Mouse (Mus musculus) intestine, embryonic 16.5 days (tissue): Measurements from ENCODE around the gene Parg. TPM values are rescaled to one million over a fixed set of nuclear protein-coding genes. Genes with fewer than 3 reads are reported as not detected.
A peak's percentile ranks its signal among the peaks of the same experiment; 100 is the strongest.
"Not testable (repeated sequence)": the region's sequence is repeated elsewhere in the genome, so short reads cannot be mapped to it uniquely, and the experiment has no call there.

ENCODE experiments used
- ATAC-seq: fragments of 200-750 bp; cut with Nextera tagmentation; 2 replicates; pipeline ENCODE4 v1.8.0; 2017; ENCODE audit warnings: moderate TSS enrichment, moderate library complexity
- H3K27ac ChIP-seq: fragments of 300-500 bp; sonication (generic); 2 replicates; pipeline ENCODE4 v1.5.1; 2014; ENCODE audit warnings: mild to moderate bottlenecking, low read length
- H3K27me3 ChIP-seq: fragments of 300-500 bp; sonication (generic); replicated peaks from 2 replicates; pipeline ENCODE4 v1.6.1; 2014; ENCODE audit warnings: low read length, control low read depth, mixed read lengths; ENCODE audit not compliant: control insufficient read depth, insufficient read depth
- H3K36me3 ChIP-seq: fragments of 300-500 bp; sonication (generic); 2 replicates; pipeline ENCODE4 v1.6.1; 2014; ENCODE audit warnings: low read length, control low read depth; ENCODE audit not compliant: control insufficient read depth, insufficient read depth
- H3K4me1 ChIP-seq: fragments of 300-500 bp; sonication (generic); 2 replicates; pipeline ENCODE4 v1.6.1; 2014; ENCODE audit warnings: low read length, control low read depth, mixed read lengths; ENCODE audit not compliant: control insufficient read depth, insufficient read depth
- H3K4me2 ChIP-seq: fragments of 300-500 bp; sonication (generic); 2 replicates; pipeline ENCODE4 v1.6.1; 2014; ENCODE audit warnings: low read depth, low read length, control low read depth
- H3K4me3 ChIP-seq: fragments of 300-500 bp; sonication (generic); 2 replicates; pipeline ENCODE4 v1.5.1; 2014; ENCODE audit warnings: mild to moderate bottlenecking, low read length
- H3K9ac ChIP-seq: fragments of 300-500 bp; sonication (generic); 2 replicates; pipeline ENCODE4 v1.6.1; 2014; ENCODE audit warnings: low read depth, low read length
- H3K9me3 ChIP-seq: fragments of 300-500 bp; sonication (generic); 2 replicates; pipeline ENCODE4 v1.6.1; 2016; ENCODE audit warnings: low read length, control low read depth; ENCODE audit not compliant: control insufficient read depth
- WGBS: fragments of 180-500 bp; shearing (Covaris S2); extraction: QIAGEN DNeasy Blood & Tissue Kit; methylation state at CpG from one replicate; pipeline ENCODE4 v1.1.7; 2014; 5-methylcytosine and 5-hydroxymethylcytosine counted together
- polyA plus RNA-seq: library from polyadenylated mRNA; unstranded; fragments of >200 nt; fragmentation: Nextera tagmentation; extraction: Ambion mirVana; gene quantifications from 2 replicates; pipeline ENCODE4 v1.2.1, GENCODE M21; 2015

Parg gene
- polyA plus RNA-seq, 1 experiment from 2014 or later: 28.2 TPM

DNA sequence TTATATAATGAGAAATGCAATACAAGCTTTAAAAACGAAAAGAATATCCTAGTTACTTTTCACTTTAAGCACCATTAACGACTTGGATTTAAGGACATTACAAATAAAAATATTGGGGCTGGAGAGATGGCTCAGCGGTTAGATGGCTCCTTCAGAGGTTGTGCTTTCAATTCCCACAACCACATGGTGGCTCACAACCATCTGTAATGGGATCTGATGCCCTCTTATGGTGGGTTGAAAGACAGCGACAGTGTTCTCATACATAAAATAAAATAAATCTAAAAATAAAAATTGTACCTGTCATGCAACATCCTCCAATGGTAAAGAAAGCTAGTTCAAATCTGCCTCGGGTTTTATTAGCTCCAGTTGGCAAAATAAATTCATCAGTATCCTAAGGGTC lies 8.2 kb upstream of the Parg start:
- peaks cover 12% of the 10 kb centered on the region for H3K36me3 ChIP-seq
- ATAC-seq: not testable (repeated sequence)

DNA sequence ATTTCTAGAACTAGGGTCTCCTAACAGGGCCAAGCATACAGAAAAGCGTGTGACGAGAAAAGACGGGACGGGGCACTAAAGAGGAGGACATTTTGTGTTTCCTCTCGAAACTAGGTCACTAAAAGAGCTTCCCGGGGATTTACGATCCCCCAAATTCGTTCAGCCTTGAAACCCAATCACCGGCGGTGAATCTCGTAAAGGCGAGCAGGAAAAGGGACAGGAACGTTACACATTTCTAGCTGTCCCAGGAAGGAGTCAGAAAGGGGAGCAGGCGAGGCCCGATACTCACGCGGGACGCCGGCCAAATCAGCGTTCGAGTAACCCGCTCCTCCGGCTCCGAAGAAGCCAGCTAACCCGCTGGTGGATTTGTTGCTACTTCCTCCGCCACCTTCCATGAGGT lies 395 bp upstream of the Parg start:
- Histone ChIP-seq H3K36me3 (peaks cover 13% of the 10 kb centered on the region), H3K4me1 (peaks cover 15% of the 10 kb centered on the region), H3K4me3 (peak overlapping the region; percentile 100), H3K27ac (peak overlapping the region; percentile 40), H3K27me3 (no peaks in the 10 kb centered on the region), H3K9ac (peak overlapping the region; percentile 95), H3K4me2 (peak overlapping the region; percentile 72), H3K9me3 (no peaks in the 10 kb centered on the region)
- peak; percentile 67 for ATAC-seq
- WGBS: 0% methylated on average over 25 of the region's 26 CpGs

More for the DNA sequence above, 8.2 kb upstream of the Parg start:
- not testable (repeated sequence) for H3K4me1 ChIP-seq, H3K4me3 ChIP-seq, H3K27ac ChIP-seq, H3K27me3 ChIP-seq, H3K9me3 ChIP-seq, H3K4me2 ChIP-seq, H3K9ac ChIP-seq
- WGBS: 78% methylated on average over 5 of the region's 5 CpGs

DNA sequence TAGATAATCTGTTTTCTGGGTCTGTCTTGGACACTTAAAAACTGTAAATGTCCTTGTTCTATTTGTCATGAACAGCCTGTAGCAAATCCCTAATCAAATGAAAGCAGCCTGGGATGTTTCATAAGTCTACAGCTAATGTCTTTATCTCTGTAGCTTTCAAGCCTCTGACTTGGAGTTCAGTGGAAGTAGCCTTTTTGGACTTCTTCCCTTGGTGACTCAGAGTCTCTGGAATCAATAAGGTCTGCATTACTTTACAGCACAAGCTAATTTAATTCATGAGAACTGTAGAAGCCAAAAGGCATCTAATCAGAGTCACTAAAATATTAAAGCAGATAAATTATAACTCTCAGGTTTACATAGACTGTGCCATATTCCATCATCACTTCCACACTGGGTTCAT lies 24.9 kb downstream of the Parg start:
- Histone ChIP-seq H3K4me2 (no peak overlapping the region), H3K4me1 (no peaks in the 10 kb centered on the region), H3K27ac (no peak overlapping the region), H3K36me3 (no peaks in the 10 kb centered on the region), H3K27me3 (no peaks in the 10 kb centered on the region), H3K9ac (no peak overlapping the region), H3K9me3 (no peaks in the 10 kb centered on the region), H3K4me3 (no peak overlapping the region)
- ATAC-seq: no peak

DNA sequence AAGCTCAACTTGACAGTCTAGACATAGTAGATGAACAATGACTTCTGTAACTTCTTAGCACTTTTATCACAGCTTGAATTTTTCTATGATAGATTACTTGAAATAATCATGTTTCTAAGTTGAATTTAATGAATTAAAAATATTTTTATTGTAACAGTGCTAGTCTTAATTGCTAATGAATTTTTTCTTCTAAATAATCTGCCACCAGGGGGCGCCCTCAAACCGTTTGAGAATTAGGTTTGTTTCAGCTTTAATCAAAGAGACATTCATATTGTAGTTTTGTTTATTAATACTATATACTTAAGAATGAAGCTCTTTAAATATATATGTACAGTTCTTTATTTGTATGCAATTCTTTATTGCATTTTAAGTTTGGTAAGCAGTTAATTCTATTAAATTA lies 27.2 kb downstream of the Parg start:
- Histone ChIP-seq H3K27ac (no peak overlapping the region), H3K27me3 (no peaks in the 10 kb centered on the region), H3K36me3 (no peaks in the 10 kb centered on the region), H3K4me1 (no peaks in the 10 kb centered on the region), H3K4me2 (no peak overlapping the region), H3K9me3 (no peaks in the 10 kb centered on the region), H3K9ac (no peak overlapping the region), H3K4me3 (no peak overlapping the region)
- no peak for ATAC-seq
- WGBS: under 1% methylated on average over 2 of the region's 2 CpGs

DNA sequence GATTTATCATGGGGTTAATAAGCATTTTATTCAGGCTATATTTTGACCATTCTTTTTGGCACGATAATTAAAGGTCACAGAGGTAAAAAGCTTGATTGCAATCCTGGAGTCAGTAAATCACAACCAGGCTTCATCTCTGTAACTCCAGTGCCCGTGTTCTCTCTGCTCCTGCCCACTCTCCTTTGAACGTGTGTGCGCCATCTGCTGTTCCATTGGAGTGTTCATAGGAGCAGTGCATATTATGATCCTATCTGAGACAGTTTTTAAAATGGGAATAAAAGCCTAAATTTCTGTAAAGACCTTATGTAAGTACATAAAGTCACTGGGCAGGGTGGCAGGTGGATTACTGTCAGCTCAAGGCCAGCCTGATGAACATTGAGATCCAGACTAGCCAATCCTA lies 40.7 kb downstream of the Parg start:
- Histone ChIP-seq H3K4me2 (no peak overlapping the region), H3K4me3 (no peak overlapping the region), H3K27ac (no peak overlapping the region), H3K9me3 (no peaks in the 10 kb centered on the region), H3K9ac (no peak overlapping the region), H3K27me3 (no peaks in the 10 kb centered on the region), H3K36me3 (0 out of 2 replicates have a peak, but pooled peaks cover 3% of the 10 kb centered on the region), H3K4me1 (no peaks in the 10 kb centered on the region)
- 73% methylated on average over 4 of the region's 4 CpGs for WGBS
- ATAC-seq: no peak

DNA sequence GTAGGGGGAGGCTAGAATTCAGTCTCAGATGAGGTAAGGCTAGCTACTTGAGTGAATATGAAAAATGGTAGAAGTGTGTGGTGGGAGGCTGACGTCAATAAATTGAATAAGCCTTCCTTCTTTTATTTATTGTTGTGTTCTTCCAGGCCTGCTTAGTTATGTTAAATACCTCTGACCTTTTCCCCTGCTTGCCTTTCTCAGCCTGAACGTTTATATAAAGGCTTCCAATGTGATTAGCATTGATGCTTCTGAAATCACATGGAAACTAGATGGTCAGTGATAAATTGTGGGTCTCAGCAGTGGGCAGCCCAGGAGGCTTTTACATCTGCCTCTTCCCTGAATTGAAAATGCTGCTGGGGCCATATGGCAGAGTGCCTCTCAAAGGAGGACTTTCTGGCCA lies 44.3 kb downstream of the Parg start:
- ATAC-seq: no peak; the same call in 1 of the 2 replicates
- H3K4me1 ChIP-seq: no peaks in the 10 kb centered on the region
- 42% methylated on average over 2 of the region's 2 CpGs for WGBS

DNA sequence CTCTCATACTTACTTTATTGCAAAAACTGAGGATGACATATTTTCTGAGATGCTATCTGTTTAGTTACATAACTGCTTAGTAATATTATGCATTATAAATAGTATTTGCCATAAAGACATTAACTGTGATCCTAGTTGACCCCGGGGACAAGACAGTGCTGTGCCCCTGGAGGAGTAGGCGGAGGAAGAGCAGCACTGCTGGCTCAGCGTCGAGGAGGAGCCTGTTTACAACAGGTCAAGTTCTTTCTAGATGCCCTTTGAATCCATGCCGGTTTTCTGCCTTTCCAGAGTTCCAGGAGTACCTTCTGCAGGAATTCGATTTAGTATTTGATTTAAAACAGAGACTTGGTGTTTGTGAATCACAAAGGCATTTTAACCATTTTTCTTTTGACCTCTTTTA lies 47.9 kb downstream of the Parg start:
- no peaks in the 10 kb centered on the region for H3K27me3 ChIP-seq
- H3K27ac ChIP-seq: no peak overlapping the region
- ATAC-seq: no peak
- no peak overlapping the region for H3K4me3 ChIP-seq
- H3K4me2 ChIP-seq: no peak overlapping the region
- WGBS: 55% methylated on average over 6 of the region's 6 CpGs
- H3K9ac ChIP-seq: no peak overlapping the region
- no peaks in the 10 kb centered on the region for H3K4me1 ChIP-seq
- no peaks in the 10 kb centered on the region for H3K9me3 ChIP-seq
- no peaks in the 10 kb centered on the region for H3K36me3 ChIP-seq

More for the DNA sequence above, 44.3 kb downstream of the Parg start:
- no peak overlapping the region for H3K4me3 ChIP-seq
- H3K36me3 ChIP-seq: no peaks in the 10 kb centered on the region
- H3K9me3 ChIP-seq: no peaks in the 10 kb centered on the region
- no peak overlapping the region for H3K4me2 ChIP-seq
- no peaks in the 10 kb centered on the region for H3K27me3 ChIP-seq
- no peak overlapping the region for H3K9ac ChIP-seq
- no peak overlapping the region for H3K27ac ChIP-seq

DNA sequence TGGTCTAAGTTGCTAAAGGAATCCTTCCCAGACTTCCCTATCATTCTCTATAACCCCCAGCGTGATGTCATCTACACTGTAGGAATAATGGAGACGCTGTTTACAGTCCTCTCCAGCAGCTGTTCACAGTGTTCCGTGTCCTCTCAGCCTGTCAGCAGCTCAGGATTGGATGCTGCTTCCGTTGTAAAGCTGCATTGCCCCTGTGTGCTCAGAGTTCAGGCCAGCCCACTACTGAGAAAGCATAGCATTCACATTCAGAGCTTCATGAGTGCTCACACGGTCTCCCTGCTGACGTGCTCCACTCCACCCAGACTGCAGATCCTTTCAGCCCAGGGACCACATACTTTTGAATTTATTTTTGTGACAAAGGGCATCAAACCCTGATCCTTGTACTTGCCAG lies 59.1 kb downstream of the Parg start:
- Histone ChIP-seq H3K4me2 (no peak overlapping the region), H3K9me3 (no peaks in the 10 kb centered on the region), H3K27ac (no peak overlapping the region), H3K9ac (no peak overlapping the region), H3K4me3 (no peak overlapping the region), H3K36me3 (no peaks in the 10 kb centered on the region), H3K4me1 (no peaks in the 10 kb centered on the region), H3K27me3 (no peaks in the 10 kb centered on the region)
- no peak for ATAC-seq
- 66% methylated on average over 6 of the region's 6 CpGs for WGBS

DNA sequence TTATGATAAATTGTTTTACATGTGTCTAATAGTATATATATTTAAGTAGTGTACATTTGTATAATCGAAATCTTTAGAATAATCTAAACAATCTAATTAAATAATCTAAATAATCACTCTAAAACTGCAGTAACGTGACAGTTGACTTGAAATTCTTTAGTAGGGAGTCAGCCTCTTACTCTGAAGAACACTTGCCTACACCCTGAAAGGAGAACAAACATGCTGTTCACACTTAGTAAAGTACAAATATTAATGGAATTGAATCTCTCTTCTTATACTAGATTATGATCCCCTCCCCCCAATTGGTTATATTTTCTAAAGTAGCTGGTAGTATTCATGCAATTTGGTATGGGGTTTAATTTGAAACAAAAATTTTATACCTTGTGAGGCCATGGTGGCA lies 60.0 kb downstream of the Parg start:
- Histone ChIP-seq H3K27ac (no peak overlapping the region), H3K27me3 (no peaks in the 10 kb centered on the region), H3K36me3 (no peaks in the 10 kb centered on the region), H3K4me1 (no peaks in the 10 kb centered on the region), H3K4me2 (no peak overlapping the region), H3K9ac (no peak overlapping the region), H3K4me3 (no peak overlapping the region), H3K9me3 (no peaks in the 10 kb centered on the region)
- 73% methylated on average over 2 of the region's 2 CpGs for WGBS
- no peak for ATAC-seq

DNA sequence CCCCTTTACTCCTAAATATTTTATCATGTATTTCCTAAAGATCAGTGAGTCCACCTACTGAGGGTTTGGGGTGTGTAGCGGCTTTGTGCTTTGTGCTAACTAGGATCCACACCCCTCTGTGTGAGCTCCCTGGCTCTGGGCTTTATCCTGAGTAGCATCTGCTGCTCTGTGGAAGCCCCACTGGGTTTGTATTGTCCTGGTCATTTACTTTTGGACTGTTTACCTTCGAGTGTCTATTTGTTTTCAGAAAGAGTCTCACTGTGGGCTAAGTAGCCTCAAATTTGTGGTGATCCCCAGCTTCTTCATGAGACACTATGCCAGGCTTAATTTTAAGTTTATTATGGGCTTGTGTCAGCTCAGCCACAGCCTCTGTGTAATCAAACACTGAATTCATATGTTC lies 67.2 kb downstream of the Parg start:
- Histone ChIP-seq H3K4me1 (no peaks in the 10 kb centered on the region), H3K4me3 (no peak overlapping the region), H3K27ac (no peak overlapping the region), H3K36me3 (no peaks in the 10 kb centered on the region), H3K9me3 (no peaks in the 10 kb centered on the region), H3K4me2 (no peak overlapping the region), H3K27me3 (no peaks in the 10 kb centered on the region), H3K9ac (no peak overlapping the region)
- WGBS: 55% methylated on average over 2 of the region's 2 CpGs
- no peak for ATAC-seq
